Mouse (Mus musculus): Measurements from ENCODE around the gene Epor. TPM values are rescaled to one million over a fixed set of nuclear protein-coding genes. Genes with fewer than 3 reads are reported as not detected.
A peak's percentile ranks its signal among the peaks of the same experiment; 100 is the strongest.

Epor gene
- polyA plus RNA-seq, 1 experiment: 9.2 TPM

DNA sequence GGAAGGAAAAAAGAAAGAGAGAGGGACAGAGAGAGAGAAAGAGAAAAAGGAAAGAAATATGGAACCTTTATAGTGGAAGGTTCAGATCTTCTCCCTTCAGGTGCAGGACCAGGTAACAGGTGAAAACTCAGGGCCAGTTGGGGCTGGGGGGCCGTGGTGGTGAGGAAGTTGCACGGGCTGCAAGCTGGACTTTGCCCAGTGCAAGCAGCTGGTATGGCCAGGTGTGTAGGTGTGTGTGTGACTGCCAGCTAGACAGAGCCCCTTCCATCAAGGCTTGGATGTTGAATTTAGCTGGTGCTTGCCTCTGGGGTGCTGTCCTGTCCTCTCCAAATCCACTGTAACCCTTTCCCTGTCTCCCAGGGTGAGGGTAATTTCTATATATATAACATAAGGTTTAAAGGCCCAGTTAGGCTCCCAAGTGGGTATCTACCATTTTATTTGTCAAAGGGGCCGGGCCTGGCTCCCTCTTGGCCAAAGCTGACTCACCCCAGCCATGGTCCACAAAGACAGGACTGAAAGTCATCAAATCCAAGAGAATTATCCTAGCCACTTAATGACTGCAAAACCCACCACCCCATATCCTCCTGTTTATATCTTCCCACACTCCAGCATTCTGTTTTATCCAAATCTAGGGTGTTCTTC, 46.3 kb downstream of the Epor start:
- Histone ChIP-seq H3K27me3 (ENCODE audit: control insufficient read depth, insufficient read depth, low read length) (no peaks in the 10 kb centered on the region), H3K27ac (ENCODE audit: insufficient read depth, low read length) (no peak overlapping the region), H3K4me3 (replicated peaks; ENCODE audit: insufficient read depth, low read depth, low read length) (peak overlapping the region; percentile 67), H3K4me1 (ENCODE audit: control insufficient read depth, insufficient read depth, low read length) (no peaks in the 10 kb centered on the region)
- WGBS: 41% methylated on average over 3 of the region's 3 CpGs
- no peak for DNase-seq
- TF ChIP-seq CTCF (IDR thresholded peaks at IDR 0.05; ENCODE audit: borderline replicate concordance, insufficient read depth, low read depth, low read length) (no peak), POLR2A (IDR thresholded peaks at IDR 0.05; ENCODE audit: borderline replicate concordance, insufficient read depth, low read length) (no peak)

GRCm38 (mm10) chr9:21909474-21910223, 53.7 kb downstream of the Epor start:
- Histone ChIP-seq H3K27me3 (ENCODE audit: control insufficient read depth, insufficient read depth, low read length) (no peaks in the 10 kb centered on the region), H3K4me3 (replicated peaks; ENCODE audit: insufficient read depth, low read depth, low read length) (no peak overlapping the region), H3K4me1 (ENCODE audit: control insufficient read depth, insufficient read depth, low read length) (peaks cover 20% of the 10 kb centered on the region), H3K27ac (ENCODE audit: insufficient read depth, low read length) (peak overlapping the region; percentile 83)
- peak; percentile 42 to 67 for DNase-seq
- TF ChIP-seq CTCF (IDR thresholded peaks at IDR 0.05; ENCODE audit: borderline replicate concordance, insufficient read depth, low read depth, low read length) (no peak), POLR2A (IDR thresholded peaks at IDR 0.05; ENCODE audit: borderline replicate concordance, insufficient read depth, low read length) (no peak)
- WGBS: 19% methylated on average over 10 of the region's 10 CpGs

Other genes starting within 250 kb of the Epor start
- gene Ldlr, start 240.0 kb downstream of the Epor start, polyA plus RNA-seq (2012; rRNA removed): 34.1 and 34.2 TPM in 2 replicates
- gene Spc24, start 203.2 kb downstream of the Epor start, polyA plus RNA-seq (2012; rRNA removed): 3.8 TPM in 2 replicates
- gene Kank2, start 164.8 kb downstream of the Epor start, polyA plus RNA-seq (2012; rRNA removed): 44.7 and 50.6 TPM in 2 replicates
- not detected in 2 replicates for gene Angptl8, start 128.0 kb downstream of the Epor start, polyA plus RNA-seq (2012; rRNA removed)
- 39.3 and 41.4 TPM in 2 replicates for gene Dock6, start 110.9 kb downstream of the Epor start, polyA plus RNA-seq (2012; rRNA removed)
- gene Rab3d, start 45.3 kb downstream of the Epor start, polyA plus RNA-seq (2012; rRNA removed): 13.9 and 16.3 TPM in 2 replicates
- gene Ccdc159, start 36.0 kb downstream of the Epor start, polyA plus RNA-seq (2012; rRNA removed): 14.7 and 16.6 TPM in 2 replicates
- gene Tmem205, start 36.0 kb downstream of the Epor start, polyA plus RNA-seq (2012; rRNA removed): 62.5 and 64.1 TPM in 2 replicates
- gene Plppr2, start 26.5 kb downstream of the Epor start, polyA plus RNA-seq (2012; rRNA removed): 97.5 and 106 TPM in 2 replicates
- gene Swsap1, start 7.8 kb downstream of the Epor start, polyA plus RNA-seq (2012; rRNA removed): 12.2 and 12.8 TPM in 2 replicates
- 67.6 and 83.3 TPM in 2 replicates for gene Rgl3, start 25.9 kb upstream of the Epor start, polyA plus RNA-seq (2012; rRNA removed)
- gene Ccdc151, start 39.1 kb upstream of the Epor start, polyA plus RNA-seq (2012; rRNA removed): 2.4 and 2.7 TPM in 2 replicates
- gene Prkcsh, start 39.3 kb upstream of the Epor start, polyA plus RNA-seq (2012; rRNA removed): 91.3 and 95.3 TPM in 2 replicates
- gene Elavl3, start 88.5 kb upstream of the Epor start, polyA plus RNA-seq (2012; rRNA removed): 165 and 169 TPM in 2 replicates
- not detected in 2 replicates for gene Gm49318, start 107.8 kb upstream of the Epor start, polyA plus RNA-seq (2012; rRNA removed)
- gene Zfp653, start 107.9 kb upstream of the Epor start, polyA plus RNA-seq (2012; rRNA removed): 45.4 and 48.3 TPM in 2 replicates
- 85.2 and 90.2 TPM in 2 replicates for gene Ecsit, start 121.9 kb upstream of the Epor start, polyA plus RNA-seq (2012; rRNA removed)
- 1.6 and 1.8 TPM in 2 replicates for gene Cnn1, start 135.7 kb upstream of the Epor start, polyA plus RNA-seq (2012; rRNA removed)
- 125 and 130 TPM in 2 replicates for gene Elof1, start 153.7 kb upstream of the Epor start, polyA plus RNA-seq (2012; rRNA removed)
- gene Acp5, start 172.2 kb upstream of the Epor start, polyA plus RNA-seq (2012; rRNA removed): 0.25 and 0.28 TPM in 2 replicates
- 115 and 150 TPM in 2 replicates for gene Pigyl, start 193.3 kb upstream of the Epor start, polyA plus RNA-seq (2012; rRNA removed)
- 0.07 and 0.13 TPM in 2 replicates for gene Zfp872, start 224.6 kb upstream of the Epor start, polyA plus RNA-seq (2012; rRNA removed)